Comparison of ENCODE assay signal across 21 mouse cellular contexts in genomic region chr2:17249960-17250359, GRCm38 (mm10).
DNase-seq lines count a peak whose midpoint lies in the region; ATAC-seq lines count a peak whose summit lies in the region.
"Had no signal": no experiment of that assay in that cellular context is flagged by ENCODE, and none has a peak within 500 bp of the region (broad histone marks: within the 10 kb centered on the region; RNA-seq: fewer than 3 reads in every experiment).

No protein-coding gene starts in this region.

- H3K9me3 ChIP-seq in forebrain, embryonic 11.5 days (ENCODE audit: control insufficient read depth, low read length), result no peaks in the 10 kb centered on the region
- no peaks in the 10 kb centered on the region for H3K9me3 ChIP-seq in forebrain, embryonic 16.5 days (ENCODE audit: control insufficient read depth, low read length)
- H3K9me3 ChIP-seq in midbrain, embryonic 14.5 days (ENCODE audit: control insufficient read depth, low read length), result no peaks in the 10 kb centered on the region
- H3K9me3 ChIP-seq in midbrain, embryonic 16.5 days (replicated peaks; ENCODE audit: control insufficient read depth, low read length, poor library complexity, severe bottlenecking), result no peaks in the 10 kb centered on the region
- H3K9me3 ChIP-seq: heart, embryonic 12.5 days; hindbrain, embryonic 15.5 days had no signal

- H3K4me2 ChIP-seq in forebrain, embryonic 11.5 days (ENCODE audit: low read depth, low read length, severe bottlenecking), result no peak overlapping the region
- H3K4me2 ChIP-seq in forebrain, embryonic 16.5 days (ENCODE audit: low read length), result no peak overlapping the region
- no peak overlapping the region for H3K4me2 ChIP-seq in midbrain, embryonic 14.5 days (ENCODE audit: low read length)
- no peak overlapping the region for H3K4me2 ChIP-seq in midbrain, embryonic 16.5 days (ENCODE audit: low read length)
- H3K4me2 ChIP-seq: heart, embryonic 12.5 days; hindbrain, embryonic 15.5 days had no signal

- no peak overlapping the region for H3K4me3 ChIP-seq in forebrain, embryonic 11.5 days (ENCODE audit: low read depth, low read length)
- H3K4me3 ChIP-seq in forebrain, embryonic 16.5 days (replicated peaks; ENCODE audit: low read length), result no peak overlapping the region
- H3K4me3 ChIP-seq in midbrain, embryonic 14.5 days (replicated peaks; ENCODE audit: low read depth, low read length), result no peak overlapping the region
- no peak overlapping the region for H3K4me3 ChIP-seq in midbrain, embryonic 16.5 days (ENCODE audit: low read depth, low read length)
- H3K4me3 ChIP-seq: heart, adult 2 months; heart, embryonic 12.5 days; hindbrain, embryonic 15.5 days had no signal

- no peaks in the 10 kb centered on the region for H3K27me3 ChIP-seq in forebrain, embryonic 11.5 days (ENCODE audit: control insufficient read depth, insufficient read depth, low read length)
- no peaks in the 10 kb centered on the region for H3K27me3 ChIP-seq in forebrain, embryonic 16.5 days (replicated peaks; ENCODE audit: control insufficient read depth, insufficient read depth, low read length)
- H3K27me3 ChIP-seq in midbrain, embryonic 14.5 days (ENCODE audit: control insufficient read depth, insufficient read depth, low read length), result no peaks in the 10 kb centered on the region
- H3K27me3 ChIP-seq in midbrain, embryonic 16.5 days (ENCODE audit: control insufficient read depth, insufficient read depth, low read depth, low read length), result no peaks in the 10 kb centered on the region
- H3K27me3 ChIP-seq: heart, embryonic 12.5 days; hindbrain, embryonic 15.5 days; Patski had no signal

- no peaks in the 10 kb centered on the region for H3K36me3 ChIP-seq in forebrain, embryonic 11.5 days (ENCODE audit: control insufficient read depth, insufficient read depth, low read length)
- H3K36me3 ChIP-seq in forebrain, embryonic 16.5 days (ENCODE audit: control insufficient read depth, insufficient read depth), result no peaks in the 10 kb centered on the region
- H3K36me3 ChIP-seq in midbrain, embryonic 14.5 days (ENCODE audit: control insufficient read depth, insufficient read depth, low read length), result no peaks in the 10 kb centered on the region
- no peaks in the 10 kb centered on the region for H3K36me3 ChIP-seq in midbrain, embryonic 16.5 days (ENCODE audit: control insufficient read depth, insufficient read depth, low read length)
- H3K36me3 ChIP-seq: heart, embryonic 12.5 days; hindbrain, embryonic 15.5 days had no signal

- no peak for DNase-seq in forebrain, embryonic 11.5 days (ENCODE audit: low spot score)
- DNase-seq in midbrain, embryonic 14.5 days, result no peak
- DNase-seq in forelimb bud, embryonic 11.5 days (ENCODE audit: low read depth, low spot score), result peak; percentile 4
- peak; percentile 52 for DNase-seq in retina, postnatal 1 day
- DNase-seq in lung, postnatal 36 days, result no peak
- DNase-seq in urinary bladder, adult 18-20 months (ENCODE audit: low spot score in 2 of 2), result no peak
- DNase-seq: adrenal gland, postnatal 25 days; cerebellum, adult 11-12 months; cerebellum, adult 9-11 months; cerebellum, postnatal 36 days; gastrocnemius, postnatal 10 days; heart, adult 2 months; kidney, adult 8-10 months had no signal

- peak; percentile 77 for ATAC-seq in forebrain, embryonic 11.5 days (replicated peaks; ENCODE audit: low FRiP score)
- no peak for ATAC-seq in forebrain, embryonic 16.5 days
- 0 out of 2 replicates have a peak, but pooled peaks have one; percentile 27 for ATAC-seq in midbrain, embryonic 14.5 days (ENCODE audit: low FRiP score, low TSS enrichment)
- ATAC-seq in midbrain, embryonic 16.5 days, result no peak
- ATAC-seq: activated CD4-positive, CD25-positive, alpha-beta regulatory T cell, adult 4 months; inflammation-experienced regulatory T-cells, adult 6 months; intestine, postnatal 0 days; Patski had no signal

- H3K9ac ChIP-seq in forebrain, embryonic 11.5 days (ENCODE audit: low read length), result no peak overlapping the region
- H3K9ac ChIP-seq in forebrain, embryonic 16.5 days (replicated peaks; ENCODE audit: low read depth, low read length), result no peak overlapping the region
- no peak overlapping the region for H3K9ac ChIP-seq in midbrain, embryonic 14.5 days (replicated peaks; ENCODE audit: low read length)
- no peak overlapping the region for H3K9ac ChIP-seq in midbrain, embryonic 16.5 days (ENCODE audit: low read depth, low read length)
- H3K9ac ChIP-seq: heart, embryonic 12.5 days; hindbrain, embryonic 15.5 days had no signal

- WGBS in forebrain, embryonic 11.5 days, result 34% methylated on average over 2 of the region's 2 CpGs
- 11% methylated on average over 2 of the region's 2 CpGs for WGBS in forebrain, embryonic 16.5 days
- 54% methylated on average over 2 of the region's 2 CpGs for WGBS in midbrain, embryonic 14.5 days
- 52% methylated on average over 2 of the region's 2 CpGs for WGBS in midbrain, embryonic 16.5 days

- no peaks in the 10 kb centered on the region for H3K4me1 ChIP-seq in forebrain, embryonic 11.5 days (replicated peaks; ENCODE audit: control insufficient read depth, insufficient read depth, low read length)
- no peaks in the 10 kb centered on the region for H3K4me1 ChIP-seq in forebrain, embryonic 16.5 days (replicated peaks; ENCODE audit: control insufficient read depth, insufficient read depth, low read length)
- H3K4me1 ChIP-seq in midbrain, embryonic 14.5 days (ENCODE audit: control insufficient read depth, insufficient read depth, low read length), result no peaks in the 10 kb centered on the region
- no peaks in the 10 kb centered on the region for H3K4me1 ChIP-seq in midbrain, embryonic 16.5 days (ENCODE audit: control insufficient read depth, insufficient read depth, low read length)
- H3K4me1 ChIP-seq: heart, embryonic 12.5 days; hindbrain, embryonic 15.5 days had no signal

- no peak overlapping the region for H3K27ac ChIP-seq in forebrain, embryonic 11.5 days (ENCODE audit: low read depth, low read length)
- no peak overlapping the region for H3K27ac ChIP-seq in forebrain, embryonic 16.5 days (ENCODE audit: low read length)
- no peak overlapping the region for H3K27ac ChIP-seq in midbrain, embryonic 14.5 days (replicated peaks; ENCODE audit: low read depth, low read length)
- no peak overlapping the region for H3K27ac ChIP-seq in midbrain, embryonic 16.5 days (ENCODE audit: low read length)
- H3K27ac ChIP-seq: heart, adult 2 months; hindbrain, embryonic 15.5 days had no signal

Comparison
In these comparisons a context has a peak if more than half of its experiments do, and no peak if none do; other contexts are left out.
1. ATAC-seq: peak in forebrain, embryonic 11.5 days (single experiment) and midbrain, embryonic 14.5 days (single experiment); none in forebrain, embryonic 16.5 days (single experiment) and midbrain, embryonic 16.5 days (single experiment).
2. DNase-seq: peak in forelimb bud, embryonic 11.5 days (single experiment) and retina, postnatal 1 day (single experiment); none in forebrain, embryonic 11.5 days (single experiment), midbrain, embryonic 14.5 days (single experiment), lung, postnatal 36 days (single experiment) and urinary bladder, adult 18-20 months (0 of 2).